Comparison of ENCODE assay signal across 20 mouse cellular contexts in the genomic region with DNA sequence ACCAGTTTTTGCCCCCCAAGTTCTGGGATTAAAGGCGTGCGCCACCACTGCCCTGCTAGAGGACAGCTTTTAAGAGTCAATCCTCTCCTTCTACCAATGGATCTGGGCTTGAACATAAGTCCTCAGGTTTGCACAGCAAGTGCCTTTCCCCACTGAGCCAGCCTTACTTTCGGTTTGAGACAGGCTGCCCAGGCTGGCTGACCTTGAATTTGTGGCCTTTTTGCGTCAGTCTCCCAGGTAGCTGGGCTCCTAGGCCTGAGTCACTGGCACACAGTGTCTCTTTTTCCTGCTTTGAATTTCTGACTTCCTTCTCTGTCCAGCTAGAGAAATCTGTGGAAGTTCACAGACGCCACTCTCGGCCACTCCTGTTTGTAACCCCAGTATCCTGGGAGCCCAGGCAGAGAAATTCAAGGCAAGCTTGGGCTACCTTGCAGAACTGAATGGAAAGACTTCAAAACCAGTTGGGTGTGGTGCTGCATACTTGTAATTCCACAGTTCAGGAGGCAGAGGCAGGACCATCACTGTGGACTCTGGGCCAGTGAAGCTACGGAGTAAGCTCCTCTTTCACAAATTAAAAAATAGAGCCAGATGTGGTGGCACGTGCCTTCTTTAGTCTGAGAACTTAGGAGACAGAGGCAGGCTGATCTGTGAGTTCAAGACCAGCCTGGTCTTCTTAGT. TPM values are rescaled to one million over a fixed set of nuclear protein-coding genes. Genes with fewer than 3 reads are reported as not detected.
A peak's percentile ranks its signal among the peaks of the same experiment; 100 is the strongest.
DNase-seq lines count a peak whose midpoint lies in the region; ATAC-seq and TF ChIP-seq lines count a peak whose summit lies in the region.
"Had no signal": no experiment of that assay in that cellular context is flagged by ENCODE, and none has a peak within 500 bp of the region (broad histone marks: within the 10 kb centered on the region; RNA-seq: fewer than 3 reads in every experiment).

No protein-coding gene starts in this region.

- intact Hi-C loops in gastrocnemius, adult 2 months (cut with DNase I), result no loop called here
- intact Hi-C loops in left cerebral cortex, postnatal 25 days (cut with DNase I), result no loop called here

- no peaks in the 10 kb centered on the region for H3K9me3 ChIP-seq in intestine, embryonic 16.5 days (ENCODE audit: control insufficient read depth, low read length)
- H3K9me3 ChIP-seq in stomach, embryonic 16.5 days (replicated peaks; ENCODE audit: control insufficient read depth, low read length), result no peaks in the 10 kb centered on the region
- H3K9me3 ChIP-seq: embryonic facial prominence, embryonic 15.5 days; megakaryocyte, embryonic 14.5 days; neural tube, embryonic 13.5 days had no signal

- no peak for DNase-seq in gastrocnemius, adult 2 months
- no peak for DNase-seq in gastrocnemius, postnatal 4 days (ENCODE audit: low spot score in 2 of 2)
- DNase-seq in adrenal gland, adult 2 months, result peak; percentile 86
- DNase-seq in ovary, postnatal 36 days (ENCODE audit: low spot score), result no peak
- DNase-seq in lung, adult 18-20 months, result no peak
- DNase-seq in left cerebral cortex, postnatal 25 days (ENCODE audit: low spot score in 2 of 2), result no peak
- DNase-seq: cerebellum, adult 9-11 months; kidney, postnatal 25 days; thymus, postnatal 36 days had no signal

- ATAC-seq in intestine, embryonic 16.5 days, result no peak
- no peak for ATAC-seq in stomach, embryonic 16.5 days (ENCODE audit: insufficient read depth, low FRiP score)
- ATAC-seq: inflammation-experienced regulatory T-cells, adult 6 months had no signal

- no peak for TF ChIP-seq CTCF in gastrocnemius, adult 2 months (IDR thresholded peaks at IDR 0.05)

- no peaks in the 10 kb centered on the region for H3K36me3 ChIP-seq in intestine, embryonic 16.5 days (ENCODE audit: control insufficient read depth, insufficient read depth, low read length)
- no peaks in the 10 kb centered on the region for H3K36me3 ChIP-seq in stomach, embryonic 16.5 days (ENCODE audit: control insufficient read depth, insufficient read depth, low read length)
- H3K36me3 ChIP-seq: embryonic facial prominence, embryonic 15.5 days; neural tube, embryonic 13.5 days had no signal

- peak overlapping the region; percentile 38 for H3K27ac ChIP-seq in gastrocnemius, adult 2 months
- H3K27ac ChIP-seq in intestine, embryonic 16.5 days (ENCODE audit: low read length), result peak overlapping the region; percentile 88
- H3K27ac ChIP-seq in stomach, embryonic 16.5 days (ENCODE audit: low read length), result 0 out of 2 replicates have a peak overlapping the region, but pooled peaks have one; percentile 15
- H3K27ac ChIP-seq: embryonic facial prominence, embryonic 15.5 days; neural tube, embryonic 13.5 days had no signal

- H3K4me2 ChIP-seq in intestine, embryonic 16.5 days (ENCODE audit: low read depth, low read length), result no peak overlapping the region
- no peak overlapping the region for H3K4me2 ChIP-seq in stomach, embryonic 16.5 days (ENCODE audit: low read depth, low read length)
- H3K4me2 ChIP-seq: embryonic facial prominence, embryonic 15.5 days; neural tube, embryonic 13.5 days had no signal

- no peak overlapping the region for H3K9ac ChIP-seq in intestine, embryonic 16.5 days (ENCODE audit: low read depth, low read length)
- no peak overlapping the region for H3K9ac ChIP-seq in stomach, embryonic 16.5 days (ENCODE audit: low read length)
- H3K9ac ChIP-seq: embryonic facial prominence, embryonic 15.5 days; neural tube, embryonic 13.5 days had no signal

- H3K27me3 ChIP-seq in intestine, embryonic 16.5 days (replicated peaks; ENCODE audit: control insufficient read depth, insufficient read depth, low read length), result no peaks in the 10 kb centered on the region
- H3K27me3 ChIP-seq in stomach, embryonic 16.5 days (ENCODE audit: control insufficient read depth, insufficient read depth, low read length), result no peaks in the 10 kb centered on the region
- H3K27me3 ChIP-seq: embryonic facial prominence, embryonic 15.5 days had no signal

- peaks cover 14% of the 10 kb centered on the region for H3K4me1 ChIP-seq in intestine, embryonic 16.5 days (ENCODE audit: control insufficient read depth, insufficient read depth, low read length)
- peaks cover 6% of the 10 kb centered on the region; the same call in 1 of the 2 replicates for H3K4me1 ChIP-seq in stomach, embryonic 16.5 days (ENCODE audit: control insufficient read depth, insufficient read depth, low read length)
- H3K4me1 ChIP-seq: neural tube, embryonic 13.5 days had no signal

- no peak overlapping the region for H3K4me3 ChIP-seq in gastrocnemius, adult 2 months
- H3K4me3 ChIP-seq in intestine, embryonic 16.5 days (ENCODE audit: low read length), result no peak overlapping the region
- H3K4me3 ChIP-seq in stomach, embryonic 16.5 days (replicated peaks; ENCODE audit: low read length), result no peak overlapping the region
- H3K4me3 ChIP-seq: embryonic facial prominence, embryonic 15.5 days; megakaryocyte, embryonic 14.5 days; neural tube, embryonic 13.5 days had no signal

- WGBS in intestine, embryonic 16.5 days, result 76% methylated on average over 8 of the region's 8 CpGs
- 84% methylated on average over 8 of the region's 8 CpGs for WGBS in stomach, embryonic 16.5 days

RNA-seq across cellular contexts. Expression of a gene that starts 6.6 kb away (rescaled TPM):
- 10 to 100 TPM; 28.4 to 32.3 TPM for total RNA-seq in gastrocnemius, adult 2 months (2021)
- 10 to 100 TPM; 91.3 to 93.9 TPM for total RNA-seq in gastrocnemius, postnatal 4 days (2021)
- 100 to 1,000 TPM; 129 to 133 TPM for total RNA-seq in adrenal gland, adult 2 months (2021)
- polyA plus RNA-seq in adrenal gland, adult 2 months (2012; rRNA removed), result 470 and 474 TPM in 2 replicates
- 135 and 158 TPM in 2 replicates for polyA plus RNA-seq in intestine, embryonic 16.5 days (2015; fragmentation: Nextera tagmentation; extraction: Ambion mirVana)
- polyA plus RNA-seq in stomach, embryonic 16.5 days (2015; fragmentation: Nextera tagmentation; extraction: Ambion mirVana), result 77.2 and 98.4 TPM in 2 replicates
- total RNA-seq in left cerebral cortex, postnatal 25 days (2021), result 10 to 100 TPM; 35.9 to 40.3 TPM

RNA-seq across cellular contexts. Expression of a gene that starts 28.5 kb away (rescaled TPM):
- 10 to 100 TPM; 18.4 to 19.0 TPM for total RNA-seq in gastrocnemius, adult 2 months (2021)
- 10 to 100 TPM; 15.5 to 16.7 TPM for total RNA-seq in gastrocnemius, postnatal 4 days (2021)
- 10 to 100 TPM; 31.0 to 36.0 TPM for total RNA-seq in adrenal gland, adult 2 months (2021)
- polyA plus RNA-seq in adrenal gland, adult 2 months (2012; rRNA removed), result 105 and 108 TPM in 2 replicates
- 7.4 and 8.4 TPM in 2 replicates for polyA plus RNA-seq in intestine, embryonic 16.5 days (2015; fragmentation: Nextera tagmentation; extraction: Ambion mirVana)
- polyA plus RNA-seq in stomach, embryonic 16.5 days (2015; fragmentation: Nextera tagmentation; extraction: Ambion mirVana), result 9.3 and 11.2 TPM in 2 replicates
- 10 to 100 TPM; 33.1 to 35.6 TPM for total RNA-seq in left cerebral cortex, postnatal 25 days (2021)

RNA-seq across cellular contexts. Expression of a gene that starts 34.3 kb away (rescaled TPM):
- 10 to 100 TPM; 35.6 to 37.7 TPM for total RNA-seq in gastrocnemius, adult 2 months (2021)
- total RNA-seq in gastrocnemius, postnatal 4 days (2021), result 10 to 100 TPM; 26.2 to 26.4 TPM
- total RNA-seq in adrenal gland, adult 2 months (2021), result 100 to 1,000 TPM in 1 of 2 experiments, 10 to 100 TPM in 1; 87.1 to 123 TPM
- polyA plus RNA-seq in adrenal gland, adult 2 months (2012; rRNA removed), result 247 and 266 TPM in 2 replicates
- 21.0 and 23.5 TPM in 2 replicates for polyA plus RNA-seq in intestine, embryonic 16.5 days (2015; fragmentation: Nextera tagmentation; extraction: Ambion mirVana)
- polyA plus RNA-seq in stomach, embryonic 16.5 days (2015; fragmentation: Nextera tagmentation; extraction: Ambion mirVana), result 20.6 and 22.1 TPM in 2 replicates
- 100 to 1,000 TPM; 153 to 165 TPM for total RNA-seq in left cerebral cortex, postnatal 25 days (2021)

RNA-seq across cellular contexts. Expression of a gene that starts 36.3 kb away (rescaled TPM):
- 1 to 10 TPM; 6.0 to 6.4 TPM for total RNA-seq in gastrocnemius, adult 2 months (2021)
- total RNA-seq in gastrocnemius, postnatal 4 days (2021), result 1 to 10 TPM; 6.9 to 7.7 TPM
- total RNA-seq in adrenal gland, adult 2 months (2021), result 10 to 100 TPM; 14.4 to 24.6 TPM
- polyA plus RNA-seq in adrenal gland, adult 2 months (2012; rRNA removed), result 23.7 and 26.6 TPM in 2 replicates
- polyA plus RNA-seq in intestine, embryonic 16.5 days (2015; fragmentation: Nextera tagmentation; extraction: Ambion mirVana), result 1.2 and 1.5 TPM in 2 replicates
- 1.9 and 2.0 TPM in 2 replicates for polyA plus RNA-seq in stomach, embryonic 16.5 days (2015; fragmentation: Nextera tagmentation; extraction: Ambion mirVana)
- 1 to 10 TPM; 2.7 to 2.9 TPM for total RNA-seq in left cerebral cortex, postnatal 25 days (2021)

RNA-seq across cellular contexts. Expression of a gene that starts 43.8 kb away (rescaled TPM):
- not detected for total RNA-seq in gastrocnemius, adult 2 months (2021)
- not detected for total RNA-seq in gastrocnemius, postnatal 4 days (2021)
- total RNA-seq in adrenal gland, adult 2 months (2021), result 10 to 100 TPM; 18.7 to 23.7 TPM
- 237 and 302 TPM in 2 replicates for polyA plus RNA-seq in adrenal gland, adult 2 months (2012; rRNA removed)
- 0.23 and 0.65 TPM in 2 replicates for polyA plus RNA-seq in intestine, embryonic 16.5 days (2015; fragmentation: Nextera tagmentation; extraction: Ambion mirVana)
- 0.41 and 0.48 TPM in 2 replicates for polyA plus RNA-seq in stomach, embryonic 16.5 days (2015; fragmentation: Nextera tagmentation; extraction: Ambion mirVana)
- total RNA-seq in left cerebral cortex, postnatal 25 days (2021), result not detected
- total RNA-seq: granulocyte monocyte progenitor cell, adult 5-6 weeks; layer of hippocampus, postnatal 10 days; MEL had no signal
- polyA plus RNA-seq: forebrain, embryonic 11.5 days; heart, embryonic 14.5 days; inflammation-experienced regulatory T-cells, adult 6 months; neural tube, embryonic 13.5 days had no signal

Comparison
In these comparisons a context has a peak if more than half of its experiments do, and no peak if none do; other contexts are left out.
1. H3K27ac ChIP-seq: peak in every context shown above with its lines; median percentile 88 in intestine, embryonic 16.5 days; 38 in gastrocnemius, adult 2 months; 15 in stomach, embryonic 16.5 days.